Mouse (Mus musculus) lung, postnatal 25 days (tissue): ENCODE results near the gene Mettl5.
"Not testable (repeated sequence)": the region's sequence is repeated elsewhere in the genome, so short reads cannot be mapped to it uniquely, and the experiment has no call there.

ENCODE experiments used
- DNase-seq: peaks from one replicate; pipeline ENCODE4 v3.0.0; 2022; ENCODE audit warnings: low spot score

Gene Mettl5

GRCm38 (mm10) chr2:69885451-69886305, at the start of gene Mettl5:
TSS of gene Mettl5 (minus strand) at chr2:69885615.
- peak; percentile 90 for DNase-seq

GRCm38 (mm10) chr2:69924943-69925342, 39.5 kb upstream of the Mettl5 start:
- no peak for DNase-seq

DNA sequence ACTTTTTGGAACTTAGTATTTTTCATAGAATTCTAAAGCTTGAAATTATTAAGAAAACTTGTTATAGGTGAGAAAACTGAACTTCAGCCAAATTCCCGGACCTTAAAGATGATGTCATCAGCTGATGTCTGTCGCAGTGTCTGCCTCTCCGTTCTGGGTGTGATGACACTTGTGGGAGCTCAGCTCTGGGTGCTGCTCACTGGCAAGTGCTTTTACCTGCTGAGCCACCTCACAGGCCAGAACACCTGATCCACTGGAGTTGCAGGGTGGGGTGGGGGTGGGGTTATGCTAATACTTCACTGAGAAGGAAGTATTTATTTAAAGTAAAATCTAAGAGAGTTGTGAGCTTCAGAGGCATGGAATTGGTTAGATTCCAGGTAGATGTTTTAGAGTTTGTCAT, 31.9 kb upstream of the Mettl5 start:
- DNase-seq: no peak

DNA sequence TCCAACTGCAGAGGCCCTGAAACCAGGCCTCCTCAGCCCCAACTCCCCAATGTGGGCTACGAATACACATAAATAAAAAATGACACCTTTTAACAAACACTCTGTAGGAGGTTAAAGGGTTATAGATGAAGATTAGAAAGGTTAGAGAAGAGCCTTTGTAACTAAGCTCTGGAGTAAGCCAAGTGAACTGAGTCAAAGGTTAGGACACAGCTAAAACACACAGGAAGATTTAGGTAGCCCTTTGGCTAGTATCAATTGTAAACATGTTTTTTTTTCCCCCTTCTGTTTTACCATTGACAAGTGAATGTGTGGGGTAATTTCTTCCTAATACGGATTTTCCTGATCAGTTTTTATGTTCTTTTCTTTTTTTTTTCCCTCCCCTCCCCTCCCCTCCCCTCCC, 27.4 kb upstream of the Mettl5 start:
- DNase-seq: no peak

GRCm38 (mm10) chr2:69907394-69907793, 22.0 kb upstream of the Mettl5 start:
- DNase-seq: not testable (repeated sequence)

GRCm38 (mm10) chr2:69903541-69903940, 18.1 kb upstream of the Mettl5 start:
- no peak for DNase-seq

- DNase-seq: peak; percentile 73
These were observed 12.5 kb upstream of the Mettl5 start for GRCm38 (mm10) chr2:69897618-69898575.

GRCm38 (mm10) chr2:69897039-69897617, 11.7 kb upstream of the Mettl5 start, which contains the start of gene Ubr3:
TSS of gene Ubr3 (plus strand) at chr2:69897246.
- DNase-seq: peak; percentile 97

GRCm38 (mm10) chr2:69896224-69896581, 10.8 kb upstream of the Mettl5 start:
- DNase-seq: no peak

GRCm38 (mm10) chr2:69895502-69896223, 10.2 kb upstream of the Mettl5 start:
- DNase-seq: no peak

GRCm38 (mm10) chr2:69893891-69894290, 8.5 kb upstream of the Mettl5 start:
- DNase-seq: no peak

- no peak for DNase-seq
These were observed 7.7 kb upstream of the Mettl5 start for GRCm38 (mm10) chr2:69893145-69893544.

DNA sequence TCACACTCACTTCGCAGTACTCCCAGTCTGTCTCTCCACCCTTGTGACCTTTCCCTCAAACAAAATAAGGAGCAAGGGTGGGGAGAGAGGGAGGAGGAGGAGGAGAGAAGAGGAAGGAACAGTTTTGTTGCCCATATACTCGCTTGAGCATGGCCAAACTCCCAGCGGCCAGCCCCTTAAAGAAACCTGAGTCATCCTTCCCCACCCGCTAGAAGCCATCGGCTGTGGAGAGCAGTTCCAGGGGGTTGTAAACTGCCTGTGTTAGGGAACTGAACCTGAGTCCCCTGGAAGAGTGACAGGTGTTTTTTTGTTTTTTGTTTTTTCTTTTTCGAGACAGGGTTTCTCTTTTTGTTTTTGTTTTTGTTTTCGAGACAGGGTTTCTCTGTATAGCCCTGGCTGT, 5.4 kb upstream of the Mettl5 start:
- no peak for DNase-seq

GRCm38 (mm10) chr2:69888957-69889356, 3.5 kb upstream of the Mettl5 start:
- DNase-seq: no peak

- no peak for DNase-seq
These were observed 365 bp downstream of the Mettl5 start for GRCm38 (mm10) chr2:69885050-69885449.

- no peak for DNase-seq
These were observed 834 bp downstream of the Mettl5 start for GRCm38 (mm10) chr2:69884581-69884980.

GRCm38 (mm10) chr2:69883990-69884391, 1.4 kb downstream of the Mettl5 start:
- DNase-seq: no peak

DNA sequence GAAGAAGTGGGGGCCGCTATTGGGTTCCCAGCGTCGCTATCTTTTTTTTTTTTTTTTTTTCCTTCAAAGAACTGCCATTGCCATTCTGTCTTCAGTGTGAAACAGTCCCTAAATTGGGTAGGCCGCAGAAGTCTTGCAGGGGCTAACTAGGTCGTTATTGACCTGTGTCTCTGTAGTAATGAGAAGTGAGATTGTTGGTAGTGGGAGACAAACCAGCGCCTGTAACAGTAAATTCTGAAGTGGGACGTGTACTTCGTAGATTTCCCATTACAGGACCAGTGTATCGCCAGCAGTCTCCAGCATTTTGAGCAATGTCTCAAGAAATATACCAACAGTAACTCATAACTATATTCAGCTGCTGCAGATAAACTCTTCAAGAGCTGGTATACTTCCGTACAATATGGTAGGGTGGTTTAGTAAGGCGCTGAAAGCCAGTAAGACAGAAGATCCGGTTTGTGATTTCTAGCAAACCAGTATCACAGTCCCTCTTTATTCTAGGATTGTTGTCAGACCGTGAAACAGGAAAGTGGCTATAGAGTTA, 23.2 kb downstream of the Mettl5 start:
- no peak for DNase-seq

GRCm38 (mm10) chr2:69861485-69862091, 23.8 kb downstream of the Mettl5 start, which contains the start of gene Ssb:
TSS of gene Ssb (plus strand) at chr2:69861562.
- DNase-seq: peak; percentile 94

GRCm38 (mm10) chr2:69860972-69861452, 24.4 kb downstream of the Mettl5 start:
- DNase-seq: peak; percentile 38

- DNase-seq: no peak
These were observed 27.5 kb downstream of the Mettl5 start for GRCm38 (mm10) chr2:69857882-69858281.
